Mouse (Mus musculus): ENCODE measurements around the gene Lypla2. TPM values are rescaled to one million over a fixed set of nuclear protein-coding genes. Genes with fewer than 3 reads are reported as not detected.
"Not testable (repeated sequence)": the region's sequence is repeated elsewhere in the genome, so short reads cannot be mapped to it uniquely, and the experiment has no call there.

Gene Lypla2
- polyA plus RNA-seq, 1 experiment from 2014 or later: 223 TPM

DNA sequence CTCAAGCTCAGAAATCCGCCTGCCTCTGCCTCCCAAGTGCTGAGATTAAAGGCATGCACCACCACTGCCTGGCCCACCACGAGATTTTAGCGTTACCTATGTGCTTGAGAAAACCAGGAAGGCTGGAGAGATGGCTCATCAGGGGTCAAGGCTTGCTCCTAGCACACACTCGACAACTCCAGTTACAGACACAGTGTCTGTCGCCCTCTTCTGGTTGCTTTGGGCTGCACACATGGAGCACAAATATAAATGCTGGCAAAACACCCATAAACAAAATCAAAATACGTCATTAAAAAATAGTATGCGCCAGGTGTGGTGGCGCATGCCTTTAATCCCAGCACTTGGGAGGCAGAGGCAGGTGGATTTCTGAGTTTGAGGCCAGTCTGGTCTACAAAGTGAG is 31.4 kb downstream of the Lypla2 start:
- H3K27me3 ChIP-seq (ENCODE audit: insufficient read depth, poor library complexity, severe bottlenecking); H3K9me3 ChIP-seq; H3K4me3 ChIP-seq; H3K27ac ChIP-seq; DNase-seq (ENCODE audit: low spot score): not testable (repeated sequence)
- Histone ChIP-seq H3K36me3 (peaks cover 37% of the 10 kb centered on the region), H3K4me1 (replicated peaks) (peaks cover 10% of the 10 kb centered on the region)
- WGBS: 83% methylated on average over 8 of the region's 8 CpGs

GRCm38 (mm10) chr4:135938858-135939257 is 33.6 kb downstream of the Lypla2 start:
- WGBS: 85% methylated on average over 7 of the region's 7 CpGs
- Histone ChIP-seq H3K9me3 (0 out of 2 replicates have a peak, but pooled peaks cover 6% of the 10 kb centered on the region), H3K4me3 (no peak overlapping the region), H3K27ac (no peak overlapping the region), H3K36me3 (peaks cover 43% of the 10 kb centered on the region), H3K4me1 (replicated peaks) (peaks cover 17% of the 10 kb centered on the region), H3K27me3 (ENCODE audit: insufficient read depth, poor library complexity, severe bottlenecking) (no peaks in the 10 kb centered on the region)
- no peak for DNase-seq (ENCODE audit: low spot score)

- H3K4me1 ChIP-seq (replicated peaks): peaks cover 14% of the 10 kb centered on the region
- H3K27me3 ChIP-seq (ENCODE audit: insufficient read depth, poor library complexity, severe bottlenecking): no peaks in the 10 kb centered on the region
- peaks cover 57% of the 10 kb centered on the region for H3K36me3 ChIP-seq
- 0 out of 2 replicates have a peak, but pooled peaks cover under 1% of the 10 kb centered on the region for H3K9me3 ChIP-seq
- 60% methylated on average over 5 of the region's 5 CpGs for WGBS
- no peak for DNase-seq (ENCODE audit: low spot score)
- no peak overlapping the region for H3K4me3 ChIP-seq
- H3K27ac ChIP-seq: peak overlapping the region; percentile 78
Observed at GRCm38 (mm10) chr4:135935502-135935901, 36.9 kb downstream of the Lypla2 start.

GRCm38 (mm10) chr4:135934708-135935500 is 37.5 kb downstream of the Lypla2 start:
- no peak overlapping the region for H3K4me3 ChIP-seq
- WGBS: 50% methylated on average over 12 of the region's 12 CpGs
- peaks cover 14% of the 10 kb centered on the region for H3K4me1 ChIP-seq (replicated peaks)
- peaks cover 55% of the 10 kb centered on the region for H3K36me3 ChIP-seq
- peak; percentile 34 for DNase-seq (ENCODE audit: low spot score)
- no peaks in the 10 kb centered on the region for H3K27me3 ChIP-seq (ENCODE audit: insufficient read depth, poor library complexity, severe bottlenecking)
- no peaks in the 10 kb centered on the region for H3K9me3 ChIP-seq
- H3K27ac ChIP-seq: peak overlapping the region; percentile 78

DNA sequence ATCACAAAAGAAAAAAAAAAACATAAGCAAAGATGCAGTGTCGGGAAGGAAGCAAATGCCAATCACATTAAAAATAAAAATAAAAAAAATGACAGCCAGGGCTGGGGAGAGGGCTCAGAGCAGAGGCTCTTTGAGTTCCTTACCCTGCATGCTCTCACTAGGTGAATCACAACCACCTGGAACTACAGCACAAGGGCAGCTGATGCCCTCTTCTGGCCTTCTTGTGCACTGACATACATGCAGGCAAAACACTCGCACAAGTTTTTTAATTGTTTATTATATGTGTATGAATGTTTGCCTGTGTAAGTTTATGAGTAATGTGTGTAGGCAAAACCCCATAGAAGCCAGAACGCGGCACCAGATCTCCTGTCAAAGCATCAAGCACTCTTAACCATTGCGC is 40.6 kb downstream of the Lypla2 start:
- DNase-seq (ENCODE audit: low spot score): peak; percentile 14
- Histone ChIP-seq H3K27me3 (ENCODE audit: insufficient read depth, poor library complexity, severe bottlenecking) (no peaks in the 10 kb centered on the region), H3K36me3 (peaks cover 52% of the 10 kb centered on the region), H3K9me3 (no peaks in the 10 kb centered on the region), H3K4me1 (replicated peaks) (peaks cover 14% of the 10 kb centered on the region), H3K27ac (no peak overlapping the region), H3K4me3 (no peak overlapping the region)
- WGBS: 66% methylated on average over 5 of the region's 5 CpGs

DNA sequence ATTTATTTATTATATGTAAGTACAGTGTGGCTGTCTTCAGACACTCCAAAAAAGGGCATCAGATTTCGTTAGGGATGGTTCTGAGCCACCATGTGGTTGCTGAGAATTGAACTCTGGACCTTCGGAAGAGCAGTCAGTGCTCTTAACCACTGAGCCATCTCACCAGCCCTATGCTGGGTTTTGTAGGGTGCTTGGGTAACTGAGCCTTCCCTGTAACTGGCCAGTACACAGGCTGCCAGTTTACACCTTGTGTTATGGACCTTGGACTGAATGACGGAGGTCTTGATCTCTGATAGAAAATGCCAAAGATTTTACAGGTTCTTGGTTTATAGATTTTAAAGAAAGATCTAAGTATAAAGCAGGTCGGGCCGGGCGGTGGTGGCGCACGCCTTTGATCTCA is 42.2 kb downstream of the Lypla2 start:
- DNase-seq (ENCODE audit: low spot score): no peak
- Histone ChIP-seq H3K9me3 (no peaks in the 10 kb centered on the region), H3K27me3 (ENCODE audit: insufficient read depth, poor library complexity, severe bottlenecking) (no peaks in the 10 kb centered on the region), H3K36me3 (peaks cover 67% of the 10 kb centered on the region), H3K4me1 (replicated peaks) (peaks cover 5% of the 10 kb centered on the region), H3K27ac (no peak overlapping the region), H3K4me3 (no peak overlapping the region)
- 96% methylated on average over 8 of the region's 8 CpGs for WGBS

GRCm38 (mm10) chr4:135929828-135930227 is 42.6 kb downstream of the Lypla2 start:
- no peak for DNase-seq (ENCODE audit: low spot score)
- Histone ChIP-seq H3K4me1 (replicated peaks) (peaks cover under 1% of the 10 kb centered on the region; the same call in 1 of the 2 replicates), H3K27me3 (ENCODE audit: insufficient read depth, poor library complexity, severe bottlenecking) (no peaks in the 10 kb centered on the region), H3K4me3 (no peak overlapping the region), H3K27ac (no peak overlapping the region), H3K36me3 (peaks cover 71% of the 10 kb centered on the region), H3K9me3 (no peaks in the 10 kb centered on the region)
- WGBS: 92% methylated on average over 9 of the region's 9 CpGs

DNA sequence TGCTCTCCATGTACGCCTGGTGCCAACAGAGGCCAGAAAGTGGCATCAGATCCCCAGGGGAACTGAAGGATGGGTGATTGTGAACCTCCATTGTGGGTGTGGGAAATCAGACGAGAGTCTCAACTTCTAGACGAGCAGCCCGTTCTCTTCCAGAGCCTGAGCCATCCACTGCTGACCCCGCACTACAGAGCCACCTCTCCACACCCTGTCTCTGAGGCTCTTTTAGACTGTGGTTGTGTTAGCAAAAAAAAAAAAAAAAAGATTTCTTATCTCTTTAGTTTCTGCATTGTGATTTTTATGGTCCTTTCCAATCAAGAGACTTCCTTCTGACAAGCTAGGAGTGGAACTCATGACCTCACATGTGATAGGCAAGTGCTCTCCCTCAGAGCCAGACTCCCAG is 43.0 kb downstream of the Lypla2 start:
- Histone ChIP-seq H3K27ac (no peak overlapping the region), H3K36me3 (peaks cover 70% of the 10 kb centered on the region), H3K27me3 (ENCODE audit: insufficient read depth, poor library complexity, severe bottlenecking) (no peaks in the 10 kb centered on the region), H3K4me1 (replicated peaks) (no peaks in the 10 kb centered on the region), H3K4me3 (no peak overlapping the region), H3K9me3 (no peaks in the 10 kb centered on the region)
- WGBS: 91% methylated on average over 5 of the region's 5 CpGs
- no peak for DNase-seq (ENCODE audit: low spot score)

DNA sequence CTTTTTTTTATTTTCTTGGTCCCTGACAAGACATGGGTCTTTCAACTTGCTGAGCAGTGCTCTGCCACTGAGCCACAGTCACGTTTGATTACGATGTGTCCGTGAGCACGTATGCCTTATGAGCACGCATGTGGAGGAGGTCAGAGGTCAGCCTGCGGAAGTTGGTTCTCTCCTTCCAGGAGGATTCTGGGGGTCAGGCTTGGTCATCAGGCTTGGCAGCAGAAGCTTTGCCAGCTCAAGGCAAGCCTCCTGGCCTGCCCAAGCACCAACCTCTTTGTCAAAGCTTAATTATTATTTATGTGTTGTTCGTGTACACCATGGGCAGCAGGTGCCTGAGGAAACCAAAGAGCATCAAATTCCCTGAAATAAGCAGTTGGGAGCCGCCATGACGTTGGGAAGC is 44.0 kb downstream of the Lypla2 start:
- no peaks in the 10 kb centered on the region for H3K9me3 ChIP-seq
- H3K4me1 ChIP-seq (replicated peaks): no peaks in the 10 kb centered on the region
- no peak overlapping the region for H3K27ac ChIP-seq
- H3K27me3 ChIP-seq (ENCODE audit: insufficient read depth, poor library complexity, severe bottlenecking): no peaks in the 10 kb centered on the region
- 85% methylated on average over 9 of the region's 9 CpGs for WGBS
- no peak overlapping the region for H3K4me3 ChIP-seq
- DNase-seq (ENCODE audit: low spot score): no peak
- peaks cover 61% of the 10 kb centered on the region for H3K36me3 ChIP-seq

- Histone ChIP-seq H3K4me1 (replicated peaks) (peaks cover 4% of the 10 kb centered on the region), H3K27me3 (ENCODE audit: insufficient read depth, poor library complexity, severe bottlenecking) (no peaks in the 10 kb centered on the region), H3K27ac (no peak overlapping the region), H3K4me3 (no peak overlapping the region), H3K9me3 (no peaks in the 10 kb centered on the region), H3K36me3 (peaks cover 55% of the 10 kb centered on the region)
- 93% methylated on average over 3 of the region's 3 CpGs for WGBS
- DNase-seq (ENCODE audit: low spot score): no peak
Observed at GRCm38 (mm10) chr4:135926861-135927260, 45.6 kb downstream of the Lypla2 start.

DNA sequence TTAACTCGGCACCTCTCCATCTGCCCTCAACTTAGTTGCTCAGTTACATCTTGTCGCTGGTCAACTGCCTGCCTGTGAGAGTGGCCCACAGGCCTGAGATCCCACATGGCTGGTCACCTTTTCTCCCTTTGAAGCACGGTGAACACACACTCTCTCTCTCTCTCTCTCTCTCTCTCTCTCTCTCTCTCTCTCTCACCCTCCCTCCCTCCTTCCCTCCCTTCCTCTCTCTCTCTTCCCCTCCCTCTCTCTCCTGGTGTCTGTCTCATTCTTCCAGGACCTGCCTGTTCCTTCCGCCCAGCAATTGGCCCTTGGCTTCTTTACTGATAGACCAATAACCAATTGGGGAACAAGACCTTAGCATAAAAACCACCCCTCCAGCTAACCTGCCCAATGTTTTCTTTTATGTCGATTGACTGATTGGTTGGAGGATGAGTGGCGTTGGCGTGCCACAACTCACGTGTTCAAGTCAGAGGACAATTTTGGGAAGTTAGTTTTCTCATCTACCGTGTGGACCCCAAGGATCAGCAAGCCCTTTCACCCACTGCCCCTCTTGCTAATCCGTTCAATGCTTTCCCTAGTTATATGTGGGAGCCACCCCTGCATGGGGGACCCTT is 46.1 kb downstream of the Lypla2 start:
- H3K9me3 ChIP-seq: no peaks in the 10 kb centered on the region
- no peak overlapping the region for H3K27ac ChIP-seq
- H3K36me3 ChIP-seq: peaks cover 51% of the 10 kb centered on the region
- H3K4me1 ChIP-seq (replicated peaks): peaks cover 10% of the 10 kb centered on the region
- WGBS: 88% methylated on average over 10 of the region's 10 CpGs
- no peak for DNase-seq (ENCODE audit: low spot score)
- H3K27me3 ChIP-seq (ENCODE audit: insufficient read depth, poor library complexity, severe bottlenecking): no peaks in the 10 kb centered on the region
- H3K4me3 ChIP-seq: no peak overlapping the region

- Histone ChIP-seq H3K4me3 (no peak overlapping the region), H3K4me1 (replicated peaks) (peaks cover 12% of the 10 kb centered on the region), H3K27me3 (ENCODE audit: insufficient read depth, poor library complexity, severe bottlenecking) (no peaks in the 10 kb centered on the region), H3K27ac (no peak overlapping the region), H3K36me3 (peaks cover 42% of the 10 kb centered on the region), H3K9me3 (no peaks in the 10 kb centered on the region)
- WGBS: 93% methylated on average over 5 of the region's 5 CpGs
- DNase-seq (ENCODE audit: low spot score): no peak
Observed at GRCm38 (mm10) chr4:135925341-135925740, 47.1 kb downstream of the Lypla2 start.

DNA sequence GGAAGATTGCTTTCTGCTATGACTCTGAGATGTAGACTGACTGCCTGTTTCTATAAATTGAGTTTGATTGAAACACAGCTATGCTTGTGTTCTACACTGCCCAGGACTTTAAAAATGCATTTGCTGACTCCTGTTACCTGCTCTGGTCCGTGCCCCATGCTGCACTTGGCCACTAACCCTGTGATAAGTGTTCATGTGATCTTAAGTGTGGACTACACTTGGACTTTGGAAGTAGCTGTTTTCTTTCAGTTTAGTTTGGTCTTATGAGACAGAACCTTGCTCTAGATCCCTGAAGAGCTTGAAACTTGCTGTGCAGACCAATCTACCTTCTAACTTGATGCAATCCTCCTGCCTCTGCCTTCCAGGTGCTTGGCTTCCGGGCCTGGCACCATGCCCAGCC is 48.0 kb downstream of the Lypla2 start:
- H3K36me3 ChIP-seq: peaks cover 42% of the 10 kb centered on the region
- no peak for DNase-seq (ENCODE audit: low spot score)
- no peaks in the 10 kb centered on the region for H3K27me3 ChIP-seq (ENCODE audit: insufficient read depth, poor library complexity, severe bottlenecking)
- WGBS: 95% methylated on average over 2 of the region's 2 CpGs
- H3K4me1 ChIP-seq (replicated peaks): peaks cover 12% of the 10 kb centered on the region
- no peak overlapping the region for H3K27ac ChIP-seq
- no peaks in the 10 kb centered on the region for H3K9me3 ChIP-seq
- H3K4me3 ChIP-seq: no peak overlapping the region
